ENCODE assay signal across 8 mouse cellular contexts in the genomic region with DNA sequence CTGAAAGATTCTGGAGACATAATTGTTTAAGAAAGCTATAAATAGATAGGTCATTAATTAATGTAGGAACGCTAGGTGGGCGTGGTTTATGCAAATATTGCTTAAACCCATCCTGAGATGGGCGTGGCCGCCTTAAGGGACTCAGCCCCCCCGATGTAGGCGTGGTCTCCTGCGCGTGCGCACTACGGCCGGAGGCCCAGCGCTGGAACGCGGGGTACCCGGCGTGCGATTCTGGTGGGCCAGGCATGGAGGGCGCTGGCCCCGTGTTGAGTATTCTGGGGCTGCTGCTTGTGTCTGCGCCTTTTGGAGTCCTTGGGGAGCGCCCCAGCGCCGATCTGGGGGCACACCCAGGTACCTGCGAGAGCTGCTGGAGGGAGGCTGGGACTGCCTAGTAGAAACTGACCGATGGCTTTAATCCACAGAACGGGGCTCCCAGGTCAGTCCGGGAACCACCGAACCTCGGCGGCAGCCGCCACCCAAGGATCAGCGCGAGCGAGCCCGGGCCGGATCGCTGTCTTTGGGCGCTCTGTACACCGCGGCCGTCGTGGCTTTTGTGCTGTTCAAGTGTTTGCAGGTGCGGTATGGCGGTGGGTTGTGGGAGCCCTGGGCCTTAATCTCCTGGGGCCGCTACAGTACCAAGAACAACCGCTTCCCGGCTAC. TPM values are rescaled to one million over a fixed set of nuclear protein-coding genes. Genes with fewer than 3 reads are reported as not detected.
DNase-seq lines count a peak whose midpoint lies in the region; ATAC-seq and TF ChIP-seq lines count a peak whose summit lies in the region.

No protein-coding gene starts in this region.

- peak; percentile 77 for ATAC-seq in cerebellum, adult (ENCODE audit: insufficient number of reproducible peaks, low FRiP score, low TSS enrichment)
- ATAC-seq in forebrain, embryonic 13.5 days, result peak; percentile 91
- ATAC-seq in liver, postnatal 0 days, result peak; percentile 86
- ATAC-seq in neural tube, embryonic 13.5 days (ENCODE audit: low read depth), result peak; percentile 92

- H3K9me3 ChIP-seq in forebrain, embryonic 13.5 days (replicated peaks), result peaks cover 3% of the 10 kb centered on the region; the same call in 1 of the 2 replicates
- no peaks in the 10 kb centered on the region for H3K9me3 ChIP-seq in liver, postnatal 0 days (ENCODE audit: low read length)
- H3K9me3 ChIP-seq in neural tube, embryonic 13.5 days, result peaks cover 4% of the 10 kb centered on the region; the same call in 1 of the 2 replicates

- DNase-seq in ES-CJ7 (ENCODE audit: low read depth, low spot score), result peak; percentile 92
- DNase-seq in heart, postnatal 10 days, result peak; percentile 97 to 98
- DNase-seq in layer of hippocampus, adult 11-12 months (ENCODE audit: low spot score), result peak; percentile 97
- peak; percentile 97 for DNase-seq in liver, postnatal 0 days
- DNase-seq in telencephalon, adult 2 months (ENCODE audit: low read depth, low spot score), result peak; percentile 92

- H3K36me3 ChIP-seq in forebrain, embryonic 13.5 days (ENCODE audit: poor library complexity, severe bottlenecking), result peaks cover 19% of the 10 kb centered on the region; the same call in 1 of the 2 replicates
- H3K36me3 ChIP-seq in liver, postnatal 0 days (replicated peaks; ENCODE audit: insufficient read depth, low read length), result peaks cover 26% of the 10 kb centered on the region
- H3K36me3 ChIP-seq in neural tube, embryonic 13.5 days, result peaks cover 8% of the 10 kb centered on the region; the same call in 1 of the 2 replicates

- H3K27ac ChIP-seq in forebrain, embryonic 13.5 days, result peak overlapping the region; percentile 83
- peak overlapping the region; percentile 83 for H3K27ac ChIP-seq in liver, postnatal 0 days (ENCODE audit: low read depth)
- H3K27ac ChIP-seq in neural tube, embryonic 13.5 days (replicated peaks), result peak overlapping the region; percentile 90

- peak overlapping the region; percentile 76 for H3K9ac ChIP-seq in forebrain, embryonic 13.5 days
- H3K9ac ChIP-seq in liver, postnatal 0 days (replicated peaks), result peak overlapping the region; percentile 83
- peak overlapping the region; percentile 82 for H3K9ac ChIP-seq in neural tube, embryonic 13.5 days

- peak overlapping the region; percentile 56 for H3K4me3 ChIP-seq in forebrain, embryonic 13.5 days
- peak overlapping the region; percentile 84 for H3K4me3 ChIP-seq in liver, postnatal 0 days (ENCODE audit: low read depth, low read length)
- H3K4me3 ChIP-seq in neural tube, embryonic 13.5 days, result peak overlapping the region; percentile 65

- H3K4me2 ChIP-seq in forebrain, embryonic 13.5 days, result peak overlapping the region; percentile 63
- peak overlapping the region; percentile 92 for H3K4me2 ChIP-seq in liver, postnatal 0 days (ENCODE audit: low read depth, low read length)
- peak overlapping the region; percentile 64 for H3K4me2 ChIP-seq in neural tube, embryonic 13.5 days

- H3K4me1 ChIP-seq in forebrain, embryonic 13.5 days, result peaks cover 33% of the 10 kb centered on the region
- H3K4me1 ChIP-seq in liver, postnatal 0 days (ENCODE audit: insufficient read depth), result peaks cover 12% of the 10 kb centered on the region
- peaks cover 26% of the 10 kb centered on the region for H3K4me1 ChIP-seq in neural tube, embryonic 13.5 days (replicated peaks)

- 0 out of 2 replicates have a peak, but pooled peaks have one; percentile 19 for TF ChIP-seq CTCF in liver, postnatal 0 days (IDR thresholded peaks at IDR 0.05; ENCODE audit: low read depth)

- TF ChIP-seq EP300 in liver, postnatal 0 days (IDR thresholded peaks at IDR 0.05; ENCODE audit: low read depth), result 0 out of 2 replicates have a peak, but pooled peaks have one; percentile 3

- intact Hi-C loops in heart, postnatal 10 days (cut with DNase I), result loop anchor here (2.0 kb wide), 1 partner anchor 31 kb away; no protein-coding TSS in a partner anchor

- under 1% methylated on average over 47 of the region's 47 CpGs for WGBS in forebrain, embryonic 13.5 days
- 0% methylated on average over 47 of the region's 47 CpGs for WGBS in liver, postnatal 0 days (ENCODE audit: insufficient replicate concordance)
- WGBS in neural tube, embryonic 13.5 days, result under 1% methylated on average over 47 of the region's 47 CpGs

- no peaks in the 10 kb centered on the region for H3K27me3 ChIP-seq in forebrain, embryonic 13.5 days
- no peaks in the 10 kb centered on the region for H3K27me3 ChIP-seq in liver, postnatal 0 days (ENCODE audit: insufficient read depth, low read length)
- no peaks in the 10 kb centered on the region for H3K27me3 ChIP-seq in neural tube, embryonic 13.5 days

RNA-seq across cellular contexts. Expression of a gene that starts 0.6 kb away (rescaled TPM):
- polyA plus RNA-seq in forebrain, embryonic 13.5 days (2015; fragmentation: Nextera tagmentation; extraction: Ambion mirVana), result 51.1 and 52.0 TPM in 2 replicates
- total RNA-seq in heart, postnatal 10 days (2021), result 10 to 100 TPM; 26.1 to 27.3 TPM
- polyA plus RNA-seq in liver, postnatal 0 days (2015; fragmentation: Nextera tagmentation; extraction: Ambion mirVana), result 41.1 and 46.0 TPM in 2 replicates
- polyA plus RNA-seq in neural tube, embryonic 13.5 days (2015; fragmentation: Nextera tagmentation; extraction: Ambion mirVana), result 65.5 and 73.1 TPM in 2 replicates

RNA-seq across cellular contexts. Expression of a gene that starts 6.2 kb away (rescaled TPM):
- polyA plus RNA-seq in forebrain, embryonic 13.5 days (2015; fragmentation: Nextera tagmentation; extraction: Ambion mirVana), result 38.2 and 40.3 TPM in 2 replicates
- total RNA-seq in heart, postnatal 10 days (2021), result 1 to 10 TPM; 4.0 to 5.2 TPM
- 14.2 and 15.2 TPM in 2 replicates for polyA plus RNA-seq in liver, postnatal 0 days (2015; fragmentation: Nextera tagmentation; extraction: Ambion mirVana)
- 10.0 and 10.4 TPM in 2 replicates for polyA plus RNA-seq in neural tube, embryonic 13.5 days (2015; fragmentation: Nextera tagmentation; extraction: Ambion mirVana)

RNA-seq across cellular contexts. Expression of a gene that starts 9.8 kb away (rescaled TPM):
- polyA plus RNA-seq in forebrain, embryonic 13.5 days (2015; fragmentation: Nextera tagmentation; extraction: Ambion mirVana), result not detected in 2 replicates
- under 1 TPM in 1 of 2 experiments, not detected in 1; 0.38 TPM for total RNA-seq in heart, postnatal 10 days (2021)
- 0.53 and 0.94 TPM in 2 replicates for polyA plus RNA-seq in liver, postnatal 0 days (2015; fragmentation: Nextera tagmentation; extraction: Ambion mirVana)
- not detected in 2 replicates for polyA plus RNA-seq in neural tube, embryonic 13.5 days (2015; fragmentation: Nextera tagmentation; extraction: Ambion mirVana)

RNA-seq across cellular contexts. Expression of a gene that starts 13.4 kb away (rescaled TPM):
- 0.40 and 0.80 TPM in 2 replicates for polyA plus RNA-seq in forebrain, embryonic 13.5 days (2015; fragmentation: Nextera tagmentation; extraction: Ambion mirVana)
- total RNA-seq in heart, postnatal 10 days (2021), result under 1 TPM; 0.30 to 0.79 TPM
- 0.95 and 1.1 TPM in 2 replicates for polyA plus RNA-seq in liver, postnatal 0 days (2015; fragmentation: Nextera tagmentation; extraction: Ambion mirVana)
- 0.33 and 0.56 TPM in 2 replicates for polyA plus RNA-seq in neural tube, embryonic 13.5 days (2015; fragmentation: Nextera tagmentation; extraction: Ambion mirVana)

RNA-seq across cellular contexts. Expression of a gene that starts 30.2 kb away (rescaled TPM):
- polyA plus RNA-seq in forebrain, embryonic 13.5 days (2015; fragmentation: Nextera tagmentation; extraction: Ambion mirVana), result 11.4 and 12.2 TPM in 2 replicates
- 10 to 100 TPM; 55.5 to 57.3 TPM for total RNA-seq in heart, postnatal 10 days (2021)
- 17.3 and 58.9 TPM in 2 replicates for polyA plus RNA-seq in liver, postnatal 0 days (2015; fragmentation: Nextera tagmentation; extraction: Ambion mirVana)
- 29.0 and 77.1 TPM in 2 replicates for polyA plus RNA-seq in neural tube, embryonic 13.5 days (2015; fragmentation: Nextera tagmentation; extraction: Ambion mirVana)

Comparison
In these comparisons a context has a peak if more than half of its experiments do, and no peak if none do; other contexts are left out.
1. Peak in every context shown above with its lines: DNase-seq, ATAC-seq, H3K4me3 ChIP-seq and H3K27ac ChIP-seq.